Mouse (Mus musculus) granulocyte monocyte progenitor cell, adult 5-6 weeks (primary cell): Measurements from ENCODE around the gene Cib1. TPM values are rescaled to one million over a fixed set of nuclear protein-coding genes. Genes with fewer than 3 reads are reported as not detected.
A peak's percentile ranks its signal among the peaks of the same experiment; 100 is the strongest.

Source experiments
- ATAC-seq: replicated peaks from 2 replicates; pipeline ENCODE4 v1.8.0; 2016; ENCODE audit warnings: mild to moderate bottlenecking, moderate TSS enrichment, inconsistent platforms; ENCODE audit not compliant: poor library complexity, severe bottlenecking
- total RNA-seq, 2 experiments: library from RNA; stranded (forward) in 1 of 2; stranded (reverse) in 1 of 2; fragments of 200-712, 200-1000 nt in 1 of 2; fragments of >200 nt in 1 of 2; fragmentation: Nextera tagmentation in 1 of 2; gene quantifications; 2 replicates each; pipeline ENCODE4 v1.2.3; 2014 to 2017

Gene Cib1
- total RNA-seq, 2 experiments from 2014 or later, result 67.5 to 77.8 TPM

GRCm38 (mm10) chr7:80203638-80204096, 28.9 kb downstream of the Cib1 start:
- ATAC-seq, result peak; percentile 79

- peak; percentile 28 for ATAC-seq
Observed at GRCm38 (mm10) chr7:80202961-80203360, 29.7 kb downstream of the Cib1 start.

- no peak for ATAC-seq
Observed at GRCm38 (mm10) chr7:80201888-80202540, 30.6 kb downstream of the Cib1 start.

- no peak for ATAC-seq
Observed at GRCm38 (mm10) chr7:80200963-80201539, 31.6 kb downstream of the Cib1 start.

GRCm38 (mm10) chr7:80200588-80200945, 32.0 kb downstream of the Cib1 start:
- ATAC-seq, result no peak

- no peak for ATAC-seq
Observed at GRCm38 (mm10) chr7:80199851-80200587, 32.6 kb downstream of the Cib1 start.

- no peak for ATAC-seq
Observed at GRCm38 (mm10) chr7:80199286-80199685, 33.3 kb downstream of the Cib1 start.

- ATAC-seq, result no peak
Observed at GRCm38 (mm10) chr7:80198863-80199262, 33.8 kb downstream of the Cib1 start.

- ATAC-seq, result peak; percentile 79
Observed at GRCm38 (mm10) chr7:80197941-80198778, 34.5 kb downstream of the Cib1 start.

- ATAC-seq, result no peak
Observed at GRCm38 (mm10) chr7:80197371-80197770, 35.2 kb downstream of the Cib1 start.

GRCm38 (mm10) chr7:80195576-80196263, 36.9 kb downstream of the Cib1 start:
- no peak for ATAC-seq

- no peak for ATAC-seq
Observed at GRCm38 (mm10) chr7:80195146-80195545, 37.5 kb downstream of the Cib1 start.

GRCm38 (mm10) chr7:80193941-80194739, 38.5 kb downstream of the Cib1 start:
- no peak for ATAC-seq

- peak; percentile 67 for ATAC-seq
Observed at GRCm38 (mm10) chr7:80192226-80193061, 40.2 kb downstream of the Cib1 start.

- peak; percentile 88 for ATAC-seq
Observed at GRCm38 (mm10) chr7:80191455-80191854, 41.2 kb downstream of the Cib1 start.

- no peak for ATAC-seq
Observed at GRCm38 (mm10) chr7:80189147-80189933, 43.3 kb downstream of the Cib1 start.

GRCm38 (mm10) chr7:80188579-80189125, 44.0 kb downstream of the Cib1 start:
- no peak for ATAC-seq
